Mouse (Mus musculus): ENCODE measurements around the gene Vps26c. TPM values are rescaled to one million over a fixed set of nuclear protein-coding genes. Genes with fewer than 3 reads are reported as not detected.
"Not testable (repeated sequence)": the region's sequence is repeated elsewhere in the genome, so short reads cannot be mapped to it uniquely, and the experiment has no call there.

The Vps26c gene
- polyA plus RNA-seq, 1 experiment from 2014 or later, result 54.8 TPM

DNA sequence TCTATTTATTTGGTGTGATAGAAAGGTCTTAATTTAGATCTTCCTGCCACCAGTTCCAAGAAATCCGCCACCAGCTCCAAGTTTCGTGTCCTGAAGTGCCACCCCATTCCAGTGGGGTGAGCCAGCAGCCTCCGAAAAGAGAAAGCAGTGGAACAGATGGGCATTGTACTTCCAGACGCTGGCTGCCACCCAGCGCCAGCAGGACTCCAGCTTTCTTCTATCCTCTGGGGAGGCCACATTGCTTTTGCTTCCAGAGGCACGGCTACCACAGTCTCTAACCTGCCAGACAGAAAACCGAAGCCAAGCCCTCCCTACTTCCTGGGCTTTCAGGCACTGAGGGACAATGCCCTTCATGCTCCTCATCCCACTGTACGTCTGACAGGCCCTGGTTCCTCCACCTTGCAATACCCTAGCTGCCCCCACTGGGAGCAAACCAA, 54.1 kb downstream of the Vps26c start:
- Histone ChIP-seq H3K4me3 (replicated peaks) (no peak overlapping the region), H3K4me1 (no peaks in the 10 kb centered on the region), H3K9me3 (no peaks in the 10 kb centered on the region), H3K36me3 (peaks cover 26% of the 10 kb centered on the region), H3K27me3 (replicated peaks) (no peaks in the 10 kb centered on the region), H3K4me2 (no peak overlapping the region), H3K9ac (no peak overlapping the region), H3K27ac (no peak overlapping the region)
- WGBS, result 70% methylated on average over 8 of the region's 8 CpGs
- no peak for ATAC-seq (ENCODE audit: insufficient read depth, low FRiP score, low read depth)

DNA sequence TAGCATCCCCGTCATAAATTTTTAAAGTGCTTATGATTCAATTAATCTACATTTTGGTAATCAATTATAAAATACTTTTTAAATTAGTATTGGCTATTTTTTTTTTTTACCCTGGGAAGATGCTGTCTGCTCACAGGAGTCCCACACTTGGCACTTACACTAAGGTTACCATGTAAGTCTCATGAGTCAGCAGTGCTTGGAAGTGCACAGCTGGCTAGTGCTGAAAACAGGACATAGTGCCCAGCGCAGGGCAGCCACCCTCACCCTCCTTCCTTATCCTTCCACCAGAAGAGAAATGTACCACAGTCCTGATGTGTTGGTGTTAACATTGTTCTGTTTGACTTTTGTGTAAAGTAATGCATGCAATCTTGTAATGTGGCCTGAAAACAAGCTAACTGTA, 58.2 kb downstream of the Vps26c start:
- Histone ChIP-seq H3K4me2 (no peak overlapping the region), H3K27me3 (replicated peaks) (no peaks in the 10 kb centered on the region), H3K36me3 (peaks cover 56% of the 10 kb centered on the region), H3K9me3 (no peaks in the 10 kb centered on the region), H3K4me1 (no peaks in the 10 kb centered on the region), H3K9ac (no peak overlapping the region), H3K4me3 (replicated peaks) (no peak overlapping the region), H3K27ac (no peak overlapping the region)
- WGBS, result 91% methylated on average over 2 of the region's 2 CpGs
- no peak for ATAC-seq (ENCODE audit: insufficient read depth, low FRiP score, low read depth)

DNA sequence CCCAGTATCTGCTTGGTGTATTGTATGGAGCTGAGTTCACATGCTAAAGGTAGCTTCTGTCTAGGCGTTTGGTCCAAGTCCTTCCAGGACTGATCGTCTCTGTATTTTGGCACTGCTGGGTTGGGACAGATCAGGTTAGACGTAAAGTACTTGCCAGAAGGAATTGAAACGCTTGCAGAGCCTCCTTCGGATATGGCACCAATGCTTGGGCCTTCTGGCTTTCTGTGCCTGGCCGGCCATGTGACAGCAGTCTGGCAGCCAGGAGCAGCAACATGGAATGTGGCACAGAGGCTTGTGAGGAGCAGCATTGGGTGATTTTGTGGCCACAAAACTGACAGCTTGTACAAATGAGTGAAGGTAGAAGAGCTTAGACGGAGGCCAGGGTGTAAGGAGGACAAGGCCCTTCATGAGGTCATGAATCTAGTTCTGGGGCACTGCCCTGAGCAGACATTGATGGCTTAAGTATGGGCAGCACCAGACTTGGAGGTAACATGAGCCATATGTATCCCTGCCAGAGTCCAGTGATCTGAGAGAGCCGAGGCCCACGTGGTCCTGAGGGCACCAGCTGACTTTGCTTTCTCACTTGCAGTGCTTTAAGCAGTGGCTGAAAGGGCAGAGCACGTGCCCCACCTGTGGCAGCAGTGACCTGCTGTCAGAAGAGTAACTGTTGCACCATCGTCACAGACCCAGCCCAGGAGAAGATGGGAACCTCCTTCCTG, 59.1 kb downstream of the Vps26c start:
- Histone ChIP-seq H3K27me3 (replicated peaks) (no peaks in the 10 kb centered on the region), H3K27ac (no peak overlapping the region), H3K4me1 (no peaks in the 10 kb centered on the region), H3K4me2 (no peak overlapping the region), H3K4me3 (replicated peaks) (no peak overlapping the region), H3K9ac (no peak overlapping the region), H3K36me3 (peaks cover 64% of the 10 kb centered on the region), H3K9me3 (no peaks in the 10 kb centered on the region)
- WGBS, result 83% methylated on average over 11 of the region's 11 CpGs
- no peak for ATAC-seq (ENCODE audit: insufficient read depth, low FRiP score, low read depth)

DNA sequence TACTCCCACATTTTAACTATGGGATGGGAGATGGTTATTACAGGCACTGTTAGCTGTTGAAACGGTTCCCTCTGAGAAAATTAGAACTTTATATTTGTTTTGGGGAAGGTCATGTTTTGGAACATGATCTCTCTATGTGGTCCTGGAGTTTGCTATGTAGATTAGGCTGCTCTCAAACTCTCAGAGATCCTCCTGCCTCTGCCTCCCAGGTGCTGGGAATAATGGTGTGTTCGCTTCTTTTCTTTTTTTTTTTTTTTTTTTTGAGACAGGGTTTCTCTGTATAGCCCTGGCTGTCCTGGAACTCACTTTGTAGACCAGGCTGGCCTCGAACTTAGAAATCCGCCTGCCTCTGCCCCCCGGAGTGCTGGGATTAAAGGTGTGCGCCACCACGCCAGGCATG, 60.3 kb downstream of the Vps26c start:
- not testable (repeated sequence) for H3K4me2 ChIP-seq; ATAC-seq (ENCODE audit: insufficient read depth, low FRiP score, low read depth); H3K9ac ChIP-seq; H3K27ac ChIP-seq; H3K4me3 ChIP-seq (replicated peaks); H3K9me3 ChIP-seq; H3K27me3 ChIP-seq (replicated peaks); H3K4me1 ChIP-seq
- 94% methylated on average over 7 of the region's 7 CpGs for WGBS
- H3K36me3 ChIP-seq, result peaks cover 75% of the 10 kb centered on the region

DNA sequence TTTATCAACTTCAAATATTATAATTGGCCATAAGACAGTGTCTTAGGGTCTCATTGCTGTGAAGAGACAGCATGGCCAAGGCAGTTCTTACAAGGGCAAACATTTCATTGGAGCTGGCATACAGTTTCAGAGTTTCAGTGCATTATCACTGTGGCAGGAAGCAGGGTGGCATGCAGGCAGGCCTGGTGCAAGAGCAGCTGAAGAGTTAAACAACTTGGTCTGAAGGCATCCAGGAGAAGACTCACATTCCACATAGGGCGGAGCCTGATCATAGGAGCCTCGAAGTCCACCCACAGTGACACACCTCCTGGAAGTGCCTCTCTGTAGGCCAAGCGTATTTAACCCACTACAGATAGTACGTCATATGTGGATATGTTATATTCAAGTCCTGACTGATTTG, 60.7 kb downstream of the Vps26c start:
- Histone ChIP-seq H3K27ac (no peak overlapping the region), H3K27me3 (replicated peaks) (no peaks in the 10 kb centered on the region), H3K4me2 (no peak overlapping the region), H3K4me1 (no peaks in the 10 kb centered on the region), H3K9me3 (no peaks in the 10 kb centered on the region), H3K4me3 (replicated peaks) (no peak overlapping the region), H3K36me3 (peaks cover 79% of the 10 kb centered on the region), H3K9ac (no peak overlapping the region)
- whole genome bisulfite sequencing, result 80% methylated on average over 4 of the region's 4 CpGs
- ATAC-seq (ENCODE audit: insufficient read depth, low FRiP score, low read depth), result no peak

DNA sequence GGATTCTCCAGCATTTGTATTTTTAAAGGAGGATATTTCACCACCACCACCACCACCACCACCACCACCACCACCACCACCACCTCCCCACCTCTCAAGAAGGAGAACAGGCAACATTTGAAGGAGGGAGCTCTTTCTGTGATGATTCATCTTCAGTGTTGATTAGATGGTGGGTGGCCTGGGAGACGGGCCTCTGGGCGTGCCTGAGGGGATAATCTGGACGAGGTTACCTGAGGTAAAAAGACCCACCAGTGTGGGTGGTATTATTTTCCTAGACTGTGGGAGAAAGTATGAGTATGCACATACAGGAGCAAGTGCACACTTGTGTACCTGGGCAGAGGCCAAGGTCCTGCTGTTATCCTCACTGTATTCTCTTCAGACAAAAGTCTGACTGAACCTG, 62.6 kb downstream of the Vps26c start:
- no peak overlapping the region for H3K27ac ChIP-seq
- H3K4me3 ChIP-seq (replicated peaks), result no peak overlapping the region
- H3K9me3 ChIP-seq, result no peaks in the 10 kb centered on the region
- H3K4me1 ChIP-seq, result no peaks in the 10 kb centered on the region
- H3K36me3 ChIP-seq, result peaks cover 79% of the 10 kb centered on the region
- no peak overlapping the region for H3K4me2 ChIP-seq
- no peak for ATAC-seq (ENCODE audit: insufficient read depth, low FRiP score, low read depth)
- H3K27me3 ChIP-seq (replicated peaks), result no peaks in the 10 kb centered on the region
- WGBS, result 86% methylated on average over 3 of the region's 3 CpGs
- no peak overlapping the region for H3K9ac ChIP-seq

DNA sequence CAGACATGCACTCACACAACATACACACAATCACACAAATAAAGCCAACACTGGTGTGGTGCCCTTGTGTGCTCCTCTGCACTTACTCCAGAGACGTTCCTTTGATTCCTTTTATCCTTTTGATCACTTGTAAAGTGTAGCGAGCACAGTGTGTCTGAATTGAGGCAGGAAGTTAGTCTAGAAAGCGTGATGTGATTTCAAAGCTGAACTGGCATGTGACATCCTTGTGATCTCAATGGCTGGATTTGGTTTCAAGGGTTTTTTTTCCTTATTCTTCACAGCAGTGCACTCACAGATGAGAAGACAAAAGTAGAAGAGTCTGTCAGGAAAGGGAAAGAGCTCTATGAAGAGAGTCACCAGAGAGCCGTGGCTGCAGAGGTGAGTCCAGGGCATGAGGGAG, 72.5 kb downstream of the Vps26c start:
- H3K36me3 ChIP-seq, result peaks cover 35% of the 10 kb centered on the region
- H3K9ac ChIP-seq, result no peak overlapping the region
- no peaks in the 10 kb centered on the region for H3K9me3 ChIP-seq
- H3K4me1 ChIP-seq, result no peaks in the 10 kb centered on the region
- H3K27me3 ChIP-seq (replicated peaks), result no peaks in the 10 kb centered on the region
- 78% methylated on average over 4 of the region's 4 CpGs for WGBS
- ATAC-seq (ENCODE audit: insufficient read depth, low FRiP score, low read depth), result no peak
- no peak overlapping the region for H3K4me3 ChIP-seq (replicated peaks)
- H3K27ac ChIP-seq, result no peak overlapping the region
- no peak overlapping the region for H3K4me2 ChIP-seq

DNA sequence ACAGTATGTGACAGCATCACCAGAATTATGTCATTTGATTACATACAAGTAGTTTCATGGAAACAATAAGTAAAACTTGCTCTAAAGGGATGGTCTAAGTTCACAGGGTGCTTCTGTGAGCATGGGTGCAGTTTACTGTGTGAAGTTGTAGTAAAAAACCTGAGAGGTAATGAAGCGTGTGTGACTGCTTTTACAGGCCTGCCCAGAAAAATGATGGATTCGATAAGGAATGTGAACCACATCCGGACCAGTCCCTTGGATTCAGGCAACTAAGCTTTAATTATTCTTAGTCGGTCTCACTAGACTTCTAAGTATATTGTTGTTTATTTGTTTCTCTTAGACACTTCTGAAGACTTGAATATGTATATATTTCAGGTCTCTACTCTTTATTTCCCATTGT, 73.9 kb downstream of the Vps26c start:
- no peak overlapping the region for H3K9ac ChIP-seq
- no peak overlapping the region for H3K27ac ChIP-seq
- H3K27me3 ChIP-seq (replicated peaks), result no peaks in the 10 kb centered on the region
- H3K4me1 ChIP-seq, result no peaks in the 10 kb centered on the region
- H3K9me3 ChIP-seq, result no peaks in the 10 kb centered on the region
- no peak for ATAC-seq (ENCODE audit: insufficient read depth, low FRiP score, low read depth)
- peaks cover 29% of the 10 kb centered on the region for H3K36me3 ChIP-seq
- 69% methylated on average over 4 of the region's 4 CpGs for WGBS
- H3K4me3 ChIP-seq (replicated peaks), result no peak overlapping the region
- no peak overlapping the region for H3K4me2 ChIP-seq

DNA sequence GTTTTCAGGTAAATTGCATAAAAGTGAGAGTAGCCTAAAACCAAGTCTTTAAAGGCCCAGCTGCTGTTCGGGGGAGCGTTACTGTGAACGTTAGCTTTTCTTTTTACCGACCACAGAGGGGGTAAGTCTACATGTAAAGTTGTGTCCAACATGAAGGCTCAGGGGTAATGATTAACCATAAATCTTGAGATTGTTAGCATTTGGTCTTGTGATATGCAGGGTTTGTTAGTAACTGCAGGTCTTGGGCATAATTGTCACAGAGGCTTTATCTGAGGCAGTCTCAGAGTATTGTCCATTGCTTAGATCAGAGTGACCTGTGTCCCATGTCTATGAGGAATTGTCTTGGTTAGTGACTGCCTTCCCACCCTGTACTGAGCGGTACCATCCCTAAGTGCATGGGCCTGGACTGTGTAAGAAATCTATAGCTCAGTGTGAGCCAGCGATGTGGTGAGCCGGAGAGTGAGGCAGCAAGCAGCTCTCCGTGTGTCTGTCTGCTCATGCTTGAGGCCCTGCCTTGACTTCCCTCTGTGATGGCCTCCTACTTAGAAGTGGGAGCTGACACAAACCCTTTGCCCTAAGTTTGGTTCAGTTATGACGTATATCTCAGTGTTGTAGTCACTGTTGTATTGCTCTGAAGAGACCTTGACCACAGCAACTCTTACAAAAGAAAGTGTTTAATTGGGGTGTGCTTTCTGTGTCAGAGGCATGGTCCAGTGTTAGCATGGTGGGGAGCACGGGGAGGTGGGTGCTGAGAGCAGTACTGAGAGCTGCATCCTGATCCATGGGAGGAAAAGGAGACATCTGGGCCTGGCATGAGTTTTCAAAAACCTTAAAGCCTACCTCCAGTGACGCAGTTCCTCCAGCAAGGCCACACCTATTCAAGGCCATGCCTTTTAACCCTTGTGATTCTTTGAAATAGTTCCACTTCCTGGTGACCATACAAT, 74.8 kb downstream of the Vps26c start:
- 75% methylated on average over 11 of the region's 11 CpGs for WGBS
- Histone ChIP-seq H3K4me3 (replicated peaks) (no peak overlapping the region), H3K4me1 (no peaks in the 10 kb centered on the region), H3K36me3 (peaks cover 32% of the 10 kb centered on the region), H3K9ac (no peak overlapping the region), H3K27ac (peak overlapping the region; percentile 59), H3K27me3 (replicated peaks) (no peaks in the 10 kb centered on the region), H3K9me3 (no peaks in the 10 kb centered on the region), H3K4me2 (no peak overlapping the region)
- peak; percentile 70 for ATAC-seq (ENCODE audit: insufficient read depth, low FRiP score, low read depth)

DNA sequence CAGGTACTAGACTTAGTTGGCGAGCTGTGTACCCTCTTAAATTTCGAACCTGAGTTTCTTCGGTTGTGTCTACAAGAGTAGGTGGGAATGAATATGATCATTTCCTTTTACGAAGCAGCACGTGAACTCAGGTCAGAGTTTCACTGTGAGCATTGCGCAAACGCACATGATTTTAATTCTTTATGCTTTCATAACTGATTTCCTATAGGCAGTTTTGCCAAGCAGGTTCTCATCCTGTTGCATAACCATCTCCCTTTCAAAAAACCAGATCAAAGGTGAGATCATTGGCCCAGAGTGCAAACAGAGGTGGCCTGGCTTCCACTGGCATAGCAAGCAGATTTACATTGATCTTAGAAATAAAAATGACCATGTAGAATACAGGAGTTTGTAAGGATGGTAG, 77.0 kb downstream of the Vps26c start:
- no peak overlapping the region for H3K27ac ChIP-seq
- H3K4me2 ChIP-seq, result no peak overlapping the region
- no peak for ATAC-seq (ENCODE audit: insufficient read depth, low FRiP score, low read depth)
- no peaks in the 10 kb centered on the region for H3K4me1 ChIP-seq
- no peaks in the 10 kb centered on the region for H3K27me3 ChIP-seq (replicated peaks)
- no peak overlapping the region for H3K4me3 ChIP-seq (replicated peaks)
- peaks cover 19% of the 10 kb centered on the region; the same call in 1 of the 2 replicates for H3K36me3 ChIP-seq
- H3K9me3 ChIP-seq, result no peaks in the 10 kb centered on the region
- H3K9ac ChIP-seq, result no peak overlapping the region
- 88% methylated on average over 7 of the region's 7 CpGs for WGBS

DNA sequence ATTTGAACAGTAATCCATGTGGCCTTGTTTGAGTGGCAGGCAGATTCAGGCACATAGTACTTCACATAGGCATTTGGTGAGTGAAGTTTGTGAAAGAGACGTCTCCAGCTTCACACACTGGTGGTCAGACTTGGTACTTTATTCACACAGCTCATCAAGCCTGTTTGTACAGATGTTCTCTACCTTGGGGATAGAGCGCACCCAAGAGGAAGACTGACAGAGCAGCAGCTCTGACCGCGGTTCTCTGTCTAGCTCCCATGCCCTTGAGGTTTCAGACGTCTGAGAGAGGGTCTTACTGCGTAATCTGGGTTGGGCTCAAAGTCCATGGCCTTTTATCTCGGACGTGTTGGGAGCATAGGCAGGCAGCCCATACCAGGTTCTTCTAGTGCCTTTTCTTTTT, 77.5 kb downstream of the Vps26c start:
- peaks cover 19% of the 10 kb centered on the region; the same call in 1 of the 2 replicates for H3K36me3 ChIP-seq
- peak; percentile 21; the same call in 1 of the 2 replicates for ATAC-seq (ENCODE audit: insufficient read depth, low FRiP score, low read depth)
- no peaks in the 10 kb centered on the region for H3K27me3 ChIP-seq (replicated peaks)
- no peaks in the 10 kb centered on the region for H3K9me3 ChIP-seq
- H3K4me3 ChIP-seq (replicated peaks), result no peak overlapping the region
- no peak overlapping the region for H3K4me2 ChIP-seq
- 82% methylated on average over 8 of the region's 8 CpGs for WGBS
- no peaks in the 10 kb centered on the region for H3K4me1 ChIP-seq
- H3K9ac ChIP-seq, result no peak overlapping the region
- H3K27ac ChIP-seq, result no peak overlapping the region

All from stomach, embryonic 15.5 days (tissue).